Mouse (Mus musculus): ENCODE measurements around the gene A230072I06Rik. TPM values are rescaled to one million over a fixed set of nuclear protein-coding genes. Genes with fewer than 3 reads are reported as not detected.

The A230072I06Rik gene
- not detected in 2 replicates for polyA plus RNA-seq (2016; fragmentation: Nextera tagmentation; extraction: Ambion mirVana)

GRCm38 (mm10) chr8:12278663-12279312, at the start of gene A230072I06Rik:
Gene A230072I06Rik (plus strand): TSS chr8:12278819.
- H3K4me1 ChIP-seq, result peaks cover 16% of the 10 kb centered on the region
- H3K36me3 ChIP-seq, result no peaks in the 10 kb centered on the region
- H3K27ac ChIP-seq, result 0 out of 2 replicates have a peak within 1 kb of the TSS, but pooled peaks have one; percentile 47
- DNase-seq (ENCODE audit: low spot score), result no peak
- peaks cover 17% of the 10 kb centered on the region for H3K27me3 ChIP-seq (ENCODE audit: insufficient read depth, poor library complexity, severe bottlenecking)
- no peak within 1 kb of the TSS for H3K4me3 ChIP-seq
- WGBS, result 32% methylated on average over 12 of the region's 12 CpGs
- no peaks in the 10 kb centered on the region for H3K9me3 ChIP-seq

GRCm38 (mm10) chr8:12234039-12234438, 44.6 kb upstream of the A230072I06Rik start:
- Histone ChIP-seq H3K36me3 (no peaks in the 10 kb centered on the region), H3K4me3 (no peak overlapping the region), H3K9me3 (no peaks in the 10 kb centered on the region), H3K4me1 (peaks cover 5% of the 10 kb centered on the region; the same call in 1 of the 2 replicates), H3K27me3 (ENCODE audit: insufficient read depth, poor library complexity, severe bottlenecking) (peaks cover 18% of the 10 kb centered on the region; the same call in 1 of the 2 replicates), H3K27ac (no peak overlapping the region)
- WGBS, result 51% methylated on average over 11 of the region's 11 CpGs
- DNase-seq (ENCODE audit: low spot score), result no peak

GRCm38 (mm10) chr8:12238775-12239174, 39.8 kb upstream of the A230072I06Rik start:
- H3K36me3 ChIP-seq, result no peaks in the 10 kb centered on the region
- no peak overlapping the region for H3K4me3 ChIP-seq
- no peak for DNase-seq (ENCODE audit: low spot score)
- H3K4me1 ChIP-seq, result peaks cover 5% of the 10 kb centered on the region; the same call in 1 of the 2 replicates
- H3K27me3 ChIP-seq (ENCODE audit: insufficient read depth, poor library complexity, severe bottlenecking), result peaks cover 20% of the 10 kb centered on the region; the same call in 1 of the 2 replicates
- no peaks in the 10 kb centered on the region for H3K9me3 ChIP-seq
- WGBS, result 81% methylated on average over 7 of the region's 7 CpGs
- H3K27ac ChIP-seq, result no peak overlapping the region

GRCm38 (mm10) chr8:12240143-12240542, 38.5 kb upstream of the A230072I06Rik start:
- H3K27me3 ChIP-seq (ENCODE audit: insufficient read depth, poor library complexity, severe bottlenecking), result 0 out of 2 replicates have a peak, but pooled peaks cover 14% of the 10 kb centered on the region
- no peak for DNase-seq (ENCODE audit: low spot score)
- WGBS, result 62% methylated on average over 9 of the region's 9 CpGs
- H3K4me3 ChIP-seq, result no peak overlapping the region
- no peaks in the 10 kb centered on the region for H3K36me3 ChIP-seq
- no peaks in the 10 kb centered on the region for H3K4me1 ChIP-seq
- no peaks in the 10 kb centered on the region for H3K9me3 ChIP-seq
- H3K27ac ChIP-seq, result no peak overlapping the region

GRCm38 (mm10) chr8:12243746-12244145, 34.9 kb upstream of the A230072I06Rik start:
- H3K4me3 ChIP-seq, result no peak overlapping the region
- WGBS, result 60% methylated on average over 1 of the region's 1 CpGs
- 0 out of 2 replicates have a peak, but pooled peaks cover 8% of the 10 kb centered on the region for H3K27me3 ChIP-seq (ENCODE audit: insufficient read depth, poor library complexity, severe bottlenecking)
- no peak for DNase-seq (ENCODE audit: low spot score)
- H3K4me1 ChIP-seq, result no peaks in the 10 kb centered on the region
- H3K36me3 ChIP-seq, result no peaks in the 10 kb centered on the region
- no peaks in the 10 kb centered on the region for H3K9me3 ChIP-seq
- no peak overlapping the region for H3K27ac ChIP-seq

DNA sequence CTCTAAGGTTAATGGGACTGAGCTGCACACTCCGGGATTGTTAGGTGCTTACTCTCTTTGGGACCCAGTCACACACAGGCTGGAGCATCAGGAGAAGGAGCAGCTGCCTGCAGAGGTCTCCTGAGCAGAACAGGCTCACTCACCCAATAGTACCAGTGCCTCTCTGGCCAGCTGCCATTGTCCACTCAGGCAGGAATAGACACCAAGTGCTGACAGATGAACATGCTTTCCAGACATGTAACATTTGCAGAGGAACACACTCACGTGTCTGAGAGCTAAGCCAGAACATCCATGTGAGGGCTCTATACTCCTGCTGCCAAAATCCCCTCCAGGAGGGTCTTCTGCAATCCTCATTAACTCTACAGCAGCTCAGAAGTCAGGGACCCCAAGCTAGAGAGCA, 18.7 kb upstream of the A230072I06Rik start:
- H3K9me3 ChIP-seq, result no peaks in the 10 kb centered on the region
- no peak overlapping the region for H3K27ac ChIP-seq
- no peaks in the 10 kb centered on the region for H3K36me3 ChIP-seq
- no peak overlapping the region for H3K4me3 ChIP-seq
- H3K27me3 ChIP-seq (ENCODE audit: insufficient read depth, poor library complexity, severe bottlenecking), result no peaks in the 10 kb centered on the region
- no peak for DNase-seq (ENCODE audit: low spot score)
- WGBS, result 60% methylated on average over 2 of the region's 2 CpGs
- H3K4me1 ChIP-seq, result no peaks in the 10 kb centered on the region

- Histone ChIP-seq H3K27me3 (ENCODE audit: insufficient read depth, poor library complexity, severe bottlenecking) (no peaks in the 10 kb centered on the region), H3K9me3 (no peaks in the 10 kb centered on the region), H3K4me3 (no peak overlapping the region), H3K27ac (no peak overlapping the region), H3K4me1 (no peaks in the 10 kb centered on the region), H3K36me3 (no peaks in the 10 kb centered on the region)
- 71% methylated on average over 6 of the region's 6 CpGs for whole genome bisulfite sequencing
- no peak for DNase-seq (ENCODE audit: low spot score)
Observed at GRCm38 (mm10) chr8:12260476-12261029, 18.1 kb upstream of the A230072I06Rik start.

DNA sequence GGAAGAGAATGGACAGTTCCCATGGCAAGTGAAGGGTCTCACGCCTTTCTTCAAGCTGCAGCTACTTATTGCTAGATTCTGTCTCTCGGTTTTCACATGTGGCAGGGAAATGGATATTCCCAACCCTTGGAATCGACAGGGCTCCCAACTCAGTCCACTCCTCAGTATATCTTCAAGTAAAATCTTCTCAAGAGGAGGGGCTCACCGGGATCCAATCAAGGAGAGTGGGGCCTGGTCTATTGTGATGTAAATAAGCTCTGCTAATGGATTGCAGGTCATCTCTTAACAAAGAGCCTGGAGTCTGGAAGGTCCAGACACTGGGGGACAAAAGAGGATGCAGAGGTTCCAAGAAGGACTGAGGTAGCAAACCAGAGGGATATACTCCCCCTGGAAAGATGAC, 17.1 kb upstream of the A230072I06Rik start:
- Histone ChIP-seq H3K9me3 (no peaks in the 10 kb centered on the region), H3K36me3 (no peaks in the 10 kb centered on the region), H3K4me3 (no peak overlapping the region), H3K27ac (no peak overlapping the region), H3K4me1 (no peaks in the 10 kb centered on the region), H3K27me3 (ENCODE audit: insufficient read depth, poor library complexity, severe bottlenecking) (peaks cover 5% of the 10 kb centered on the region; the same call in 1 of the 2 replicates)
- WGBS, result 60% methylated on average over 4 of the region's 4 CpGs
- DNase-seq (ENCODE audit: low spot score), result no peak

GRCm38 (mm10) chr8:12264996-12265395, 13.6 kb upstream of the A230072I06Rik start:
- Histone ChIP-seq H3K36me3 (no peaks in the 10 kb centered on the region), H3K27ac (no peak overlapping the region), H3K4me3 (no peak overlapping the region), H3K27me3 (ENCODE audit: insufficient read depth, poor library complexity, severe bottlenecking) (peaks cover 11% of the 10 kb centered on the region), H3K4me1 (no peaks in the 10 kb centered on the region), H3K9me3 (no peaks in the 10 kb centered on the region)
- no peak for DNase-seq (ENCODE audit: low spot score)
- 95% methylated on average over 8 of the region's 8 CpGs for WGBS

DNA sequence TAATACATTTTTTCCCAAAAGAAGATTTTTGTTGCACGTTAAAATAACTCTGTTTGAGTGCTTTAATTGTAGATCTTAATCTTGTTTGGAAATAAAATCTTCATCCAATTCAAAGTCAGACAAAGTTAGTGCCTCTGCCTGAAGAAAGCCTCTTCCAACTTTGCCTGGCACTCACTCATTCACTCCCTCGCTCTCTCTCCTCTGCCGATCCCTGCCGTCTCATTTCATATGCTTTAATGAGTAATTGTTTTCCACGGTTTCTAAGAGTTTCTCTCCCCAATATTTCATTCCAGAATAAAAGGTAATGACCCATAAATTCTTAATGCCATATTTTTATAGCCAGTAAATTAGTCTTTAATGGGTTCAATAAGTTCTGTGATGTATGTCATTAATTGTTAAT, 10.8 kb upstream of the A230072I06Rik start:
- WGBS, result 84% methylated on average over 5 of the region's 5 CpGs
- Histone ChIP-seq H3K36me3 (no peaks in the 10 kb centered on the region), H3K9me3 (no peaks in the 10 kb centered on the region), H3K4me1 (no peaks in the 10 kb centered on the region), H3K4me3 (no peak overlapping the region), H3K27me3 (ENCODE audit: insufficient read depth, poor library complexity, severe bottlenecking) (peaks cover 12% of the 10 kb centered on the region), H3K27ac (no peak overlapping the region)
- DNase-seq (ENCODE audit: low spot score), result no peak

DNA sequence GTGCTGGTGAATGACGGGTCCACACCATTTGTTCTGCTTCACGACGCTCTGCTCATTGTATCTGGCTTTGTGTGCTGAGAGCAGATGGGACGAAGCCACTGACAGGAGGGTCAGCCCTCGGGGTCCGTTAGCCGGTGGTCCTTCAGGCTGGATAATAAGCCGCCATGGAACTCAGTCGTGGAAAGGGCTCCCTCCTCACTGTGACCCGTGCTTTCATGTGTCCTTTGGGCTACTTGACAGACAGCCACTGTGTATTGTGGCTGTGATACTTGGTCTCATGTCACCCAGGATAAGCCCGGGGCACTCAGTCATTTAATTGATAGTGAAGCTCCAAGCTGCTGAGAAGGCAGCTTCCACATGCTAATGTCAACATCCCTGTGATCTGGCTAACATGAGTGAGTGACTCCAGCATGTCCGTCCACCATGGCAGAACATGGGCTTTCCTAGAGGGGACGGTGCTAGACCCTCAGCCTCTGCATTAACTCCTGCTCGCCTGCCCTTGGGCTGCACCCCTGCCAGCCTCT, 10.3 kb upstream of the A230072I06Rik start:
- Histone ChIP-seq H3K4me3 (no peak overlapping the region), H3K4me1 (no peaks in the 10 kb centered on the region), H3K27me3 (ENCODE audit: insufficient read depth, poor library complexity, severe bottlenecking) (peaks cover 12% of the 10 kb centered on the region), H3K36me3 (no peaks in the 10 kb centered on the region), H3K27ac (no peak overlapping the region), H3K9me3 (no peaks in the 10 kb centered on the region)
- DNase-seq (ENCODE audit: low spot score), result no peak
- WGBS, result 60% methylated on average over 14 of the region's 14 CpGs

DNA sequence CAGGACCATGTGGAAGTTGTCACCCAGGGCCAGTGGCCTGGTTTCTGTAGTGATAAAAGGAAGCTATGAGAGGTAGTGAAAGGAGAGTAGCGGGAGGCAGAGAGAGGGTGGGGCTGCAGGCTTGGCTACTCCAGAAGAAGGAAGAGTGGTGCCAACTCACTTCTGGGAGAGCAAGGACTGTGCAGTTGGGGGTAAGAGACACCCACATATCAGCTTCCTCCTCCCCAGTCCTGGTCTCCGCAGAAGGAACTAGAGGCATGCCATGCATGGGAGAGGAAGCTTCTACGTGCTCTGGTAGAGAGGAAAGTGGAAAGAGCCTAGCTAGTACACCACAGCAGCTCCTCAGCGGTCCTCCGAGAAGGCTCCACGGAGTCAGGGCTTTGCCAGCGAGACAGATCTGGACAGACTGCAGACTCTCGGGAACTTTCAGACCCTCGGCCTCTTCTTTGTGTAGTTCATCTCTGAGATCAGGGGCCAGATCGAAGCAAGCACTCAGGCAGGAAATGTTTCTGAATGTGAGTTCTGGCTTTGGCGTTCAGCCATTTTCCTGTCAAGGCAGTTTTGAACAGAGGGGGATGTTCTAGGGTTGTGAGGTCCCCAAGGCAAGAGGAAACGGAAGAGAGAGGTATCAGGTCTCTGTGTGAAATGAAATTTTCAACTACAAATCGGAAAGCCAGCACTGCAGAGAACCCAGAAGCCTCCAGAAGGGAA, 1.0 kb downstream of the A230072I06Rik start:
- Histone ChIP-seq H3K9me3 (no peaks in the 10 kb centered on the region), H3K36me3 (no peaks in the 10 kb centered on the region), H3K27me3 (ENCODE audit: insufficient read depth, poor library complexity, severe bottlenecking) (peaks cover 17% of the 10 kb centered on the region), H3K27ac (0 out of 2 replicates have a peak overlapping the region, but pooled peaks have one; percentile 47), H3K4me3 (no peak overlapping the region), H3K4me1 (peaks cover 16% of the 10 kb centered on the region)
- WGBS, result 56% methylated on average over 13 of the region's 13 CpGs
- DNase-seq (ENCODE audit: low spot score), result no peak

DNA sequence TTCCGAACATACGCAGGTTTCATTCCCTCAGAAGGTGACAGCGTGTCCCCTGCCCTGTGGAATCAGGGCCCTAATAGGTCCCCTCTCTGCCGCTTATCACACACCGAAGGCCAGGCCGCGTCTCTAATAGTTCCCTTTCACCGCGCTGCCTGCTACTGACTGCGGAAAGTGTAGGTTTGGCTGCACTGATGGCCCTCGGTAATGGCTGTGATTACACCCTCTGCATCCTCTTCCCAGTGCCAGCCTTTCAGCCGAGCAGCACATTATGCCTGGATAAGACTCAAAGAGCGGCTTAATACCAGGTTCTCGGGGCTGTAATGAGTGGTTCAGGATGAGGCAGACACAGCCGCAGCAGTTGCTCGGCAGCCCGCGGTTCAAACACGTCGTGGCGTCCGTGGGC, 3.5 kb downstream of the A230072I06Rik start:
- Histone ChIP-seq H3K27ac (no peak overlapping the region), H3K27me3 (ENCODE audit: insufficient read depth, poor library complexity, severe bottlenecking) (peaks cover 17% of the 10 kb centered on the region), H3K9me3 (no peaks in the 10 kb centered on the region), H3K36me3 (no peaks in the 10 kb centered on the region), H3K4me3 (no peak overlapping the region), H3K4me1 (peaks cover 16% of the 10 kb centered on the region)
- DNase-seq (ENCODE audit: low spot score), result no peak
- 75% methylated on average over 22 of the region's 22 CpGs for WGBS
